23 mouse cellular contexts compared by ENCODE assay signal in the genomic region with DNA sequence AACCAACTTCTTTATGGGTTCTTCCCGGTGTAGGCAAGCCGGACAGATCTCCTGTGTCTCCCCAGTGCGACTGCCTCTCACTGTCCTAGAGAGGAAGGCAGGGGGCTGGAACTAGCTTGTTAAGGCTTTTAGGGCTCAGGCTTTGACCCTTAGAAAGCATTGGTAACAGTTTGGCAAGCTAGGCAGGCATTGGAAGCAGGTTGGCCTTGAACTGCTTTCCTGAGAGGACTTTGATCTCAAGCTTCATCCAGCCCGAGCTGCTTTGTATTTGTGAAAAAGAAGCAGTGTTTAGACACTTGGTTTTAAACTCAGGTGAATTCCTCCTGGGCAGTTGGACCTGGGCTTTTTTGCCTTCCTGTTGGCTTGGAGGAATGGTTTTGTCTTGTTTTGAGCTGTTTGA. TPM values are rescaled to one million over a fixed set of nuclear protein-coding genes. Genes with fewer than 3 reads are reported as not detected.
DNase-seq lines count a peak whose midpoint lies in the region; TF ChIP-seq lines count a peak whose summit lies in the region.
"Had no signal": no experiment of that assay in that cellular context is flagged by ENCODE, and none has a peak within 500 bp of the region (broad histone marks: within the 10 kb centered on the region; RNA-seq: fewer than 3 reads in every experiment).

No protein-coding gene starts in this region.

- no peak for TF ChIP-seq CTCF in liver, adult 2 months (IDR thresholded peaks at IDR 0.05; ENCODE audit: low read depth, low read length)

- DNase-seq in adrenal gland, adult 2 months = peak; percentile 38
- DNase-seq in adrenal gland, adult 18-20 months (ENCODE audit: low spot score in 2 of 2) = no peak
- DNase-seq in kidney, adult 9 months = peak; percentile 44
- no peak for DNase-seq in kidney, postnatal 4 days
- peak; percentile 92 for DNase-seq in liver, adult 2 months (ENCODE audit: extremely low read depth, low read depth, low spot score)
- DNase-seq in liver = no peak
- DNase-seq in yolk sac, embryonic 10.5 days (ENCODE audit: low spot score) = peak; percentile 30
- no peak for DNase-seq in spleen, postnatal 10 days (ENCODE audit: low spot score in 2 of 2)
- DNase-seq: adrenal gland, adult 8-10 months; adrenal gland, postnatal 25 days; cerebellum, adult 11 months; cerebellum, adult 18-20 months; cerebellum, adult 8-10 months; cerebellum, adult 9-11 months; cerebellum, postnatal 14 days; cerebellum, postnatal 36 days; embryo, embryonic 11 days had no signal

- peaks cover 11% of the 10 kb centered on the region for H3K4me1 ChIP-seq in liver, adult 2 months (ENCODE audit: control insufficient read depth, insufficient read depth, low read length)
- H3K4me1 ChIP-seq: embryonic facial prominence, embryonic 13.5 days; embryonic facial prominence, embryonic 15.5 days; forebrain, embryonic 10.5 days; forebrain, embryonic 12.5 days had no signal

- H3K27ac ChIP-seq in liver, adult 2 months (replicated peaks; ENCODE audit: insufficient read depth, low read depth, low read length) = peak overlapping the region; percentile 81
- H3K27ac ChIP-seq: embryonic facial prominence, embryonic 13.5 days; embryonic facial prominence, embryonic 15.5 days; forebrain, embryonic 10.5 days; forebrain, embryonic 12.5 days had no signal

- no peaks in the 10 kb centered on the region for H3K36me3 ChIP-seq in liver, adult 2 months (ENCODE audit: control insufficient read depth, insufficient read depth, low read length)
- H3K36me3 ChIP-seq: embryonic facial prominence, embryonic 13.5 days; embryonic facial prominence, embryonic 15.5 days; forebrain, embryonic 10.5 days; forebrain, embryonic 12.5 days had no signal

- WGBS in liver, adult 2 months = 52% methylated on average over 4 of the region's 4 CpGs

- H3K9ac ChIP-seq in liver, adult 2 months (ENCODE audit: low read depth, low read length) = no peak overlapping the region
- H3K9ac ChIP-seq: embryonic facial prominence, embryonic 13.5 days; embryonic facial prominence, embryonic 15.5 days; forebrain, embryonic 12.5 days had no signal

- H3K79me2 ChIP-seq in liver, adult 2 months (ENCODE audit: control insufficient read depth, insufficient read depth, low read length) = no peaks in the 10 kb centered on the region

- H3K27me3 ChIP-seq in liver, adult 2 months (ENCODE audit: control insufficient read depth, insufficient read depth, low read length) = no peaks in the 10 kb centered on the region
- H3K27me3 ChIP-seq: embryonic facial prominence, embryonic 13.5 days; embryonic facial prominence, embryonic 15.5 days; forebrain, embryonic 12.5 days had no signal

- H3K4me3 ChIP-seq in liver, adult 2 months (ENCODE audit: insufficient read depth, low read depth, low read length) = no peak overlapping the region
- H3K4me3 ChIP-seq: embryonic facial prominence, embryonic 13.5 days; embryonic facial prominence, embryonic 15.5 days; erythroblast, embryonic 14.5 days; forebrain, embryonic 10.5 days; forebrain, embryonic 12.5 days had no signal

- no peak for TF ChIP-seq POLR2A in liver, adult 2 months (IDR thresholded peaks at IDR 0.05; ENCODE audit: extremely low read depth, insufficient read depth, low read length)

RNA-seq across cellular contexts. Expression of gene Usp50, which starts 4.5 kb away (rescaled TPM):
- total RNA-seq in adrenal gland, adult 2 months (2021) = not detected
- 0.30 and 0.54 TPM in 2 replicates for polyA plus RNA-seq in adrenal gland, adult 2 months (2012; rRNA removed)
- not detected for total RNA-seq in adrenal gland, adult 18-20 months (2021)
- 0.55 and 1.2 TPM in 2 replicates for total RNA-seq in liver, adult 2 months (2014; rRNA removed)
- polyA plus RNA-seq in liver, adult 2 months (2012; rRNA removed) = 0.53 and 0.86 TPM in 2 replicates
- total RNA-seq: adrenal gland, postnatal 25 days; adrenal gland, postnatal 4 days had no signal

Comparison
In these comparisons a context has a peak if more than half of its experiments do, and no peak if none do; other contexts are left out.
1. DNase-seq: peak in adrenal gland, adult 2 months (single experiment), kidney, adult 9 months (single experiment), liver, adult 2 months (single experiment) and yolk sac, embryonic 10.5 days (single experiment); none in adrenal gland, adult 18-20 months (0 of 2), kidney, postnatal 4 days (0 of 2), liver (single experiment) and spleen, postnatal 10 days (0 of 2).